Mouse (Mus musculus) heart, postnatal 14 days (tissue): ENCODE results near the gene Lrrc51. TPM values are rescaled to one million over a fixed set of nuclear protein-coding genes. Genes with fewer than 3 reads are reported as not detected.

Source experiments
- DNase-seq, 2 experiments: peaks; one replicate each; pipeline ENCODE4 v3.0.0; 2021 to 2022
- intact Hi-C: fragments of 180-260 bp; cut with DNase I; formaldehyde crosslinking; loops from one replicate; pipeline ENCODE4 v1.15.1; 2025
- total RNA-seq, 2 experiments: library from RNA; stranded (reverse); gene quantifications; 2 replicates each; pipeline ENCODE4 v1.2.3; 2021

Lrrc51 gene
- total RNA-seq, 2 experiments from 2014 or later = 2.9 to 3.9 TPM

DNA sequence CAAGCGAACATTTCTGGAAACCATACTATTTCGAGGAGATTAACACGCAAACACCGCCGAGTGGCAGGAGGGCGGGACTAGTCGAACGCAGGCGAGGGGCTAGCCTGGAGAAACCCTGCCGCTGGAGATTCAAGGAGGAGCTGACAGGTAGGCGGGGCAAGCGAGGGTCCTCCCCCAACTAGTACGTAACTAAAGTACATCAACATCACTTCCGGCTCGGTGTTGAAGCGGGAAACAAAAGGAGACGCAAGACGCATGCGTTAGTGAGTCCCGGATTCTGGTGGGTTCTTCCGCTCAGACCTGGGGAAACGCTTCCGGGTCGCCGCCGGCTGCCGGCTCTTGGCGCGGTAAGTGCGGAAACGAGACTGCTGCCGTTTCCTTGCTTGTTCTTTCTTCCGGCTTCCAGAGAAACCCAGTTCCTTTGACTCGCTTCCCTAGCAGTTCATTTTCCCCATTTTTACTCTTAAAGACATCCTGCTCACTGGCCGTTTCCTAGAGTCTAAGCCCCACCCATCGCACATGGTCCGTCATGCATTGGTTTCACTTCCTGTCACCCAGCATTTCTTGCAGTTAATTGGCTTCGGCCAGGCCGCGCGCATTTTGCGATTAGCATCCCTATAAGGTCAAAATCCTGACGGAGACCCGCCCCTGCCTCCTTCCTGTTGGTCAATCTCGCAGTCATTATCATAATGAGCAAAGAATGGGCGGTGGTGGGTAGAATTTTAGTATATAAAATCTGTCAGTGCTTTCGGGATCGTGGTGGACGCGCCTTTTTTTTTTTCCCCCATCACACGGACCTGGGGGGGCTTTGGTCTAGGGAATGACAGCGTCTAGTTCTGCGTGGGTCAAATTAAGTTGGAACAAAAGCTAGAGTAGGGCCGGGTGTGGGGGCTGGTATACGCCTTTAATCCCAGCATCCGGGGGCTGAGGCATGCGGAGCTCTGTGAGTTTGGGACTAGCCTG, 37.3 kb downstream of the Lrrc51 start:
- intact Hi-C loops = loop anchor here (5.0 kb wide), 4 partner anchors 36 to 234 kb away; partner anchors contain the start of genes Clpb, Inppl1, Lrrc51 and Numa1
- peak; percentile 91 to 95 for DNase-seq

DNA sequence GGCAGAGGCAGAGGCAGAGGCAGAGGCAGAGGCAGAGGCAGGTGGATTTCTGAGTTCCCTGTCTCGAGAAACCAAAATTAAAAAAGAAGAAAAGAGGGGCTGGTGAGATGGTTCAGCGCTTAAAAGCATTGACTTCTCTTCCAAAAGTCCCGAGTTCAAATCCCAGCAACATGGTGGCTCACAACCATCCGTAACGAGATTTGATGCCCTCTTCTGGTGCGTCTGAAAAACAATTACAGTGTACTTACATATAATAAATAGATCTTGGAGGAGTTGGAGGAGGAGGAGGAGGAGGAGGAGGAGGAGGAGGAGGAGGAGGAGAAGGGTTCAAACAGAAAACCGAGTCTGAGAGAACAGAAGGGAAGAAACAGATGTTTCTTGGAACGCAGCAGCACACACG, 38.0 kb downstream of the Lrrc51 start:
- no peak for DNase-seq
- intact Hi-C loops = loop anchor here (5.0 kb wide), 4 partner anchors 37 to 233 kb away; partner anchors contain the start of genes Clpb, Inppl1, Lrrc51 and Numa1

DNA sequence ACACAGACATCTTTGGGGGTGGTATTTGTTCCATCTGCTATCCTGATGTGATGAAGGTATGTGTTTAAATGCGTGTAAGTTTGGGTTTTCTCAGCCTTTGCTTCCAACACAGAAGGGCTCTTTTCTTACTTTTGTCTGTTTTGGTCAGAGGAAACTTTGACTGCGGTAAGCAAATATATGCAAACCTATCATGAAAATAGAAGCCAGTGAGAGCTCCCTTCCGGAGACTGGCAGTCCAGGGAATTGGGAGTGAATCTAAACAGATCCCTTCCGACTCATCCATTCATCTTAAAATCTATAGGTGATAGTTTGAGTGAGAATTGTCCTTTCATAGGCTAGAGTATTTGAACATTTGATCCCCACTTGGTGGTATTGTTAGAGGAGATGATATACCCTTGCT, 45.2 kb downstream of the Lrrc51 start:
- intact Hi-C loops = no loop called here
- DNase-seq = no peak

DNA sequence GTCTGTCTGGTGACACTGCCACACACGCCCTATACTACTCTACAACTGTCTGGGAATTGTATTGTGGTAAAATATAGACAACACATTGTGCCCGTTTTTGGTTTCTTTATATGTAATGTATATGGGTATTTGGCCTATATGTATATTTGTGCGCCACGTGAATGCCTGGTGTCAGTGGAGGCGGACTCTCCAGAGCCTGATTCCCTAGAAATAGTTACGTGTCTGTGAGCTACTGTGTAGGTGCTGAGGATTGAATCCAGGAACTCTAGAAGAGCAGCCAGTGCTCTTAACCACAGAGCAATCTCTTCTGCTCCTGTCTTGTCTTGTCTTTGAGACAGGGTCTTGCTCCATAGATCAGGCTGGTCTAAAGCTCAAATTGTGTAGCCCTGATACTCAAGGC, 47.4 kb downstream of the Lrrc51 start:
- DNase-seq = no peak
- intact Hi-C loops = no loop called here

DNA sequence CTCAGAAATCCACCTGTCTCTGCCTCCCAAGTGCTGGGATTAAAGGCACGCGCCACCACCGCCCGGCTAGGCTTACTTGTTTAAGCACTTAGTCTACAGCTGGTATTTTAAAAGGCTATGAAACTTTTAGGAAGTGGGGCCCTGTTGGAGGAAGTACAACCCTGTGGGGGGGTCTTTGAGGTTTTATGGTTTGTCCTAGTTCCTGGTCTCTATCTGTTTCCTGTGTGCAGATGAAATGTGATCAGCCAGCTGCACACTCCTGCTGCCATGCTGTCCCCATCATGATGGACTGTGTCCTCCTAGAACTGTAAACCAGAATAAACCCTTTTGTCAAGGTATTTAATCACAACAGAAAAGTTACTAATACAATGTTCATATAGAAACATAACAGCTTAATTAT, 49.5 kb downstream of the Lrrc51 start:
- DNase-seq = no peak
- intact Hi-C loops = no loop called here

DNA sequence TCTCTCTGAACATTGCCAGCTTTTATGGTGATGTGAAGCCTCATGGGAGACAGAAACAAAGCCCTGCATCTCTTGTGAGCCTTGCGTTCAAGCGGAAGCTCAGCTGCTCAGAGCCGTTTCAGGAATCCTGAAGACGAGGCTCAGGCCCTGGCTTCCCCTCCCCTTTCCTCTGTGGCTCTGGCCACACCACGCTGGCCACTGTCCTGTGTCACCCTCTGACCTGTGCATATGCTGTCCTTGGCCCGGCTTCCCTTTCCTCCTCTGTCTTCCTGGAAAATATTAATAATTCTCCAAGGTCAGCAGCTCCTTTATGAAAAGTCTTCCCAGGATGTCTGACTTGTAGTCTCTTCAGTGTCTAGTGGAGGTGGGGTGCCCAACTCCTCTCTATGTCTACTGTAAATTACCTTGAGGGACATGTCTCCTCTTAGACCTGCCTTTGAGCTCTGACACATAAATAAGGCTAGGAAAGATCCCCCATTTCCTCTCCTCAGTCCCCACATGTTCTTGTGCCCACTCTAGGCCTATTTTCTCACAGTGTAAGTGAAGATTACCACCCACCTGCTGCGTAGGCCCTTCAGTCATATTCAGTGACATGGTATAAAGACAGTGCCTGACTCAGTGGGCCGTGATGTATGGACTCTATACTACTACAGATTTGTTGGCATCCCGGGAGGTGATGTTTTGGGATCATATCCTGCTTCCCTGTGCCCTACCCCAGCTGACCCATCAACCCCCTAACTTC, 51.1 kb downstream of the Lrrc51 start:
- intact Hi-C loops = no loop called here
- DNase-seq = peak in 1 of 2 experiments; percentile 14

DNA sequence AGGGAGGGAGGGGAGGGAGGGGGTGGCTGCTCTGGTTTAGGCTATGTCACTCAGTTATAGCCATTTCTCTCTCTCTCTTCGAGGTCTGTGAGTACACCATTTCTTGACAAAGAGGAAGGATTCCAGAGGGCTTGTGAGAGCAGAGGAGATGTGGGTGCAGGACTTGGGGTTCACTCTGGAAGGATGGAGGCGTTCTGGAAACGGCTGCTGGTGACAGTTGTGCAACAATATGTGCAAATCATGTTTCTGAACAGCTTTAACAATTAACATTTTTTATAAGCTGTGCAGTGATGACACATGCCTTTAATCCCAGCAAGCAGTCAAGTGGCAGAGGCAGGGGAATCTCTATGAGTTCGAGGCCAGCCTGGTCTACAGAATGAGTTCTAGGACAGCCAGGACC, 52.8 kb downstream of the Lrrc51 start:
- intact Hi-C loops = no loop called here
- no peak for DNase-seq

DNA sequence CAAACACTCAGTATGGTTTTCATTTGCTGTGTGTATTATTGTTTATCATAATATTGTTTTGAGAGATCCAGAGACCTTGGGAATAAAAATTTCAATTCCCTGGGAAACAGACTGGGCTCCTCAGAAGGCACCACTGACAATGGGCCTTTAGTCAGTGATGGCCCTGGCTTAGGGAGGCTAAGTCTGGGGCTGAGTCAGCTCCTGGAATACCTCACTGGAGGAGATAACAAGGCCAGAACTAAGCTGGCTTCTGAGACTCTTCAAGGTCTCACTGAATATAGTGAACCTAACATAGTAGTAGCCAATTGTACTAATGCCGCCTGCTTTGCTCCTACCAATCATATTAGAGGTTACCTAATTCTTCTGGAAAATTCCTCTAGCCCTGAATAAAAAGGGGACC, 57.7 kb downstream of the Lrrc51 start:
- DNase-seq = no peak
- intact Hi-C loops = no loop called here

DNA sequence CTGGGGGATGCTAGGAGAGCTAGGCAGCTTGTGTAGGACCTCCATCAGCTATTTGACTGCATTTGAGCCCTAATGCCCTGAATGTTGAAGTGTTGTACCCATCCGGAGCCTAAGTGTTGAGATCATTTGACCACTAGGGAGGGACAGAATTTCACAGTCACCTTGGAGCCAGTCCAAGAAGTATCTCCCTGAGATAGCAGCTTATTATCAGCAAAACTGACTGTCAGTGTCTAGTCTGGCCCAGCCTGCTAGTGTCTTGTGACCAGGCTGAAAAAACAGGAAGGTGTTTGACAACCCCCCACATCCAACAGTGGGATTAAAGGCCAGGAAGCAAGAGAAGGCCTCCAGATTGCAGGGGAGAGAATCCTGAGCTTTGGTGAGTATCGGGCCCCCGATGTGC, 62.4 kb downstream of the Lrrc51 start:
- no peak for DNase-seq
- intact Hi-C loops = no loop called here

DNA sequence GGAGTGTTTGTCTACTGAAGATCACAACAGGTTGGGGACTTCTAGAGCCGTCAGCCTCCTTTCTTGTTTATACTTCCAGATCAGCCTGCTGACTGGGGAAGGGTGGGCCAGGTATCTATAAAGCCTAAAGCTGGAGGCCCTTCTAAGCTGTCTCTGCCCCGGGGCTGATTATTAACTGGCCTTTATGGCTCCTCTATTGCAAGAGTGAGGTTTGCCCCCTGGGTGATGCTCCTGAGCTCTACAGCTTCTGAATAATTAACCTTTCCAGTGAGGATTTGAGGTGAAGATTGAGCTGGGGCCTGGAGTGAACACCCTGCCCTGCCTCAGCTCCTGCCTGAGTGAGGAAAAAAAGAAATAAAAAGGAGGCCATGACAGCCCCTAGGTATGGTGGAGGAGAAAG, 63.1 kb downstream of the Lrrc51 start, which contains the start of gene Folr1:
Folr1 (minus strand) TSS at position 160 of the 400 bp plus-strand sequence.
- intact Hi-C loops = no loop called here
- no peak for DNase-seq

DNA sequence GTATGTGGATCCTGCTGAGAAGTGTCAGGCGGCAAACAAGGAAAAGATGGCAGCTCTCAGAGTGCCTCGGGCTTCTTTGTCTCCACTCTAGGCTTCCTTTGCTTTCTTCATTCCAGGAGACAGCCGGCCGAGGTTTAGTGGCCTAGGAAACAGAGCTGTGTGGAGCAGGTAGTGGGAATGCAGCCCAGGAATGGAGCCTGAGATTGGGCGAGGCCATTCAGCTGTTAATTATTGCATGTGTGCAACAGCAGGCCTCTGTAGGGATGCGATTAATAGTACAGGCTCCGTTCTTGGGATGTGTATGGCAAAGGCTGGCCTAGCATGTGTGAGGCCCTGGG, 64.6 kb downstream of the Lrrc51 start:
- intact Hi-C loops = no loop called here
- no peak for DNase-seq

DNA sequence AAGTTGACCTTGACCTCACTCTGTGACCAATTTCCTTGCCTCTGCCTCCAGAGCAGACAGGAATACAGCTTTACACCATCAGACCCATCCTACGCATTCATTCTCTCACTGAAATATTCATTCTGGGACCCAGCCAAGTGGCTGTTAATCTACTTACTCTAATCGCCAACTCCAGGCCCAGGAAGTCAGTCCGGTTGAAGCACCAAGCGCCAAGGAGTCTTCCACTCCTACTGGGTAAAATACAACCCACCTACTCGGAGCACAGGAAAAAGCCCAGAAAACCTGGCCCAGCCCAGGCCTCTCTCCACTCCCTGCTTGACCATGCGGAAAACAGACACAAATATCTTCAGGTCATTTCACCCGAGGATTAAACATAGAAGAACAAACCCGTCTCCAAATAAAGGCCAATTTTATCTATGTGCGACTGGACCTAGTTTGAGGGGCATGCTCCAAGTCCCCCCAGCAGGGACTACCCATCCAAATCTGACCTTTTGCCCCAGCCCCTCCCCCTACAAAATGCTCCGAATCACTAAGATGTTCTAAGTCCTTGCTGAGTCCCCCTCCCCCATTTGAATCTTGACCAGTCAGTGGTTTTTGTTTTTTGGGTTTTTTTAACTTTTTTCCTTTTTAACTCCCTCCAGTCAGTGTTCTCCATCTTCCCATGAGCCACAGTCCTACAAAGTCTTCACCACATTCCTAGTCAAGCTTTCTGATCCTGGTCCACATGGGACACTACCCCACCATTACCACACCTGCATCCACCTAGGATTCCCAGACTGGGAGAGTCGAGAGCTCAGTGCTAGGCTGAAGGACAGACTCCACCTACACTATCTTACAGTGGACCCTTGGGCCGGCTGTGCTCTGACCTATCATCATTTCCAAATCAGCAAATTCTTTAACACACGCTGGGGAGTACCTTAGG, 65.2 kb downstream of the Lrrc51 start:
- DNase-seq = peak in 1 of 2 experiments; percentile 23
- intact Hi-C loops = no loop called here

DNA sequence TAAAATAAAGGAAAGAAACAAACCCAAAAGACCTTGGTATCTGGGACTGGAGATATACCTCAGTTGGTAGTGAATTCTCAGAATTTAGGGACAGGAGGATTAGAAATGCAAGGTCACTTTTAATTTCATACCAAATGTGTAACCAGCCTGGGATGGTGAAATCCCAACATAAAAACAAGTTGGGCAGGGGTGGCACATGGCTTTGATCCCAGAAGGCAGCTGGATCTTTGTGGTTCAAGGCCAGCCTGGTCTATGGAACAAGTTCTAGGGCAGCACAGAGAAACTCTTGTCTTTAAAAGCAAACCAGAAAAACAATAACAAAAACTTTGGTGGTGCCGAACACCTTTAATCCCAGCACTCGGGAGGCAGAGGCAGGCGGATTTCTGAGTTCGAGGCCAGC, 66.2 kb downstream of the Lrrc51 start:
- DNase-seq = no peak
- intact Hi-C loops = no loop called here

DNA sequence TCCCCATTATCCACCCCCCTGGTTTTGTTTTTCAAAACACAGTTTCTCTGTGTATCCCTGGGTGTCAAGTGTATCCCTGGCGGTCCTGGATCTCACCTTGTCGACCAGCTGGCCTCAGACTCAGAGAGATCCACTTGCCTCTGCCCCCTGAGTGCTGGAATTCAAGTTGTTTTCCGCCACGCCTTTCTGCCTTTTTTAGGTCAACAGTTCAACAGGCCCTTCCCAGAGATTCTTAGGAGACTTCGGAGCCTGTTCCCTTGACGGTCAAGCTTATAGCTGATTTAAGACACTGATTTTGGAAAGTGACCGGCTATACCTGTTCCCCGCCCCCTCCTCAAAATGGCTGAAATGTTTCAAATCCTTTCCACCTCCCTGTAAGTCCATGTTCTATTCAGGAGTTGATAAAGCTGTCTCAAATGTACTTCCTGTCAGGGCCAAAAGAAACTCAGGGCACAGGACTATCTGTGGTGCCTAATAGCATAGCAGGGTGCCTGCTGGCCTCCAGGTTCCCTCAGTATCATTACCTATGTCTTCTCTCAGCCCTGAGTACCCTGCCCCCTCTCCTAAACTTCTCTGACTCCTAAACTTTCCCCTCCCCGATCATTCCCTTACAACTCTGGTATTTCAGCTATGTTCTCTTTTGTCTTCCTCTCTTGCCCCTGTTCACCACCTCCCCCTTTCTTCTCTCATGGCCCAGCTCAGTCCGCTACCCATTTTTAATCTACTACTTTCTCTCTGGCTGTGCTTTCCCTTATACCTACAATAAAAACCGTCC, 67.0 kb downstream of the Lrrc51 start:
- intact Hi-C loops = no loop called here
- no peak for DNase-seq

DNA sequence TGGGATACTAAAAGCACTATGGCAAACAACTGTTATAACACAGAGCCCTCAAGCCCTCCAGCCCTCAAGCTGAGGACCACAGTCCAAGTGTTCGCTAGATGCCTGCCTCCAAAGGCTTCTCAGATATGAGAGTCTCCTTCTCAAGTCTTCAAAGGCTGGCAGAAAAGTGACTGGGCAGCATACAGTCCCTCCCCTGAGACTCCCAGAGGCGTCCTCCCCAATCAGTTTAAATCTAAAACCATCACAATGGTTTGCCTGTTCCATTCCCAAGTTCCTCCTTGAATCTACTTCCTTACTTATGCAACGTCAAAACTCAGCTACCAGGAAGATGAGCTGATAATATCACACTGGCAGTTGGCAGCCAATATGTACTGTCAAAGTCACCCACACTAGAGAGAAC, 70.3 kb downstream of the Lrrc51 start, which contains the start of gene Anapc15:
Anapc15 (plus strand) TSS at position 301 of the 400 bp plus-strand sequence.
- intact Hi-C loops = no loop called here

More for the DNA sequence above, 70.3 kb downstream of the Lrrc51 start, which contains the start of gene Anapc15:
- no peak for DNase-seq
